ENCODE assay signal across 10 mouse cellular contexts in genomic region chrX:85049593-85049992, GRCm38 (mm10).
DNase-seq lines count a peak whose midpoint lies in the region; ATAC-seq and TF ChIP-seq lines count a peak whose summit lies in the region.
"Had no signal": no experiment of that assay in that cellular context is flagged by ENCODE, and none has a peak within 500 bp of the region (broad histone marks: within the 10 kb centered on the region; RNA-seq: fewer than 3 reads in every experiment).

No protein-coding gene starts in this region.

- H3K27me3 ChIP-seq in kidney, adult 2 months (replicated peaks; ENCODE audit: control insufficient read depth, insufficient read depth, low read length) = no peaks in the 10 kb centered on the region
- no peaks in the 10 kb centered on the region for H3K27me3 ChIP-seq in heart, embryonic 16.5 days (ENCODE audit: control insufficient read depth, insufficient read depth, low read length)
- H3K27me3 ChIP-seq in liver, embryonic 13.5 days = no peaks in the 10 kb centered on the region
- no peaks in the 10 kb centered on the region for H3K27me3 ChIP-seq in stomach, embryonic 15.5 days (replicated peaks)
- H3K27me3 ChIP-seq: CH12.LX had no signal

- H3K36me3 ChIP-seq in kidney, adult 2 months (ENCODE audit: control insufficient read depth, insufficient read depth, low read length) = no peaks in the 10 kb centered on the region
- no peaks in the 10 kb centered on the region for H3K36me3 ChIP-seq in heart, embryonic 16.5 days (ENCODE audit: control insufficient read depth, insufficient read depth)
- H3K36me3 ChIP-seq in liver, embryonic 13.5 days = no peaks in the 10 kb centered on the region
- H3K36me3 ChIP-seq in stomach, embryonic 15.5 days = no peaks in the 10 kb centered on the region

- peaks cover 3% of the 10 kb centered on the region; the same call in 1 of the 2 replicates for H3K4me1 ChIP-seq in kidney, adult 2 months (ENCODE audit: control insufficient read depth, insufficient read depth, low read length)
- no peaks in the 10 kb centered on the region for H3K4me1 ChIP-seq in heart, embryonic 16.5 days (ENCODE audit: control insufficient read depth, insufficient read depth, low read length)
- H3K4me1 ChIP-seq in liver, embryonic 13.5 days (replicated peaks) = no peaks in the 10 kb centered on the region
- no peaks in the 10 kb centered on the region for H3K4me1 ChIP-seq in stomach, embryonic 15.5 days

- TF ChIP-seq POLR2A in kidney, adult 2 months (IDR thresholded peaks at IDR 0.05; ENCODE audit: low read depth, low read length) = no peak

- peak overlapping the region; percentile 35 for H3K4me3 ChIP-seq in kidney, adult 2 months (ENCODE audit: insufficient read depth, low read depth, low read length)
- peak overlapping the region; percentile 63; the same call in 1 of the 2 replicates for H3K4me3 ChIP-seq in heart, embryonic 16.5 days (ENCODE audit: low read length)
- 0 out of 2 replicates have a peak overlapping the region, but pooled peaks have one; percentile 61 for H3K4me3 ChIP-seq in liver, embryonic 13.5 days (replicated peaks)
- H3K4me3 ChIP-seq in stomach, embryonic 15.5 days (replicated peaks) = peak overlapping the region; percentile 56; the same call in 1 of the 2 replicates
- H3K4me3 ChIP-seq: myocyte had no signal

- WGBS in kidney, adult 2 months = 37% methylated on average over 3 of the region's 3 CpGs
- 42% methylated on average over 3 of the region's 3 CpGs for WGBS in heart, embryonic 16.5 days
- WGBS in liver, embryonic 13.5 days (ENCODE audit: insufficient replicate concordance) = 53% methylated on average over 3 of the region's 3 CpGs
- WGBS in stomach, embryonic 15.5 days = 47% methylated on average over 3 of the region's 3 CpGs

- DNase-seq in kidney, adult 2 months = peak; percentile 18
- no peak for DNase-seq in kidney, adult 9 months
- no peak for DNase-seq in liver, embryonic 13.5 days
- DNase-seq in layer of hippocampus, adult 8-10 months (ENCODE audit: low spot score in 2 of 2) = no peak
- no peak for DNase-seq in gastrocnemius, postnatal 4 days (ENCODE audit: low spot score in 2 of 2)
- DNase-seq in left cerebral cortex, postnatal 14 days (ENCODE audit: low spot score in 2 of 2) = no peak

- H3K9me3 ChIP-seq in heart, embryonic 16.5 days (replicated peaks; ENCODE audit: control insufficient read depth, low read length) = no peaks in the 10 kb centered on the region
- no peaks in the 10 kb centered on the region for H3K9me3 ChIP-seq in liver, embryonic 13.5 days (replicated peaks)
- no peaks in the 10 kb centered on the region for H3K9me3 ChIP-seq in stomach, embryonic 15.5 days

- H3K4me2 ChIP-seq in heart, embryonic 16.5 days (ENCODE audit: low read depth, low read length) = peak overlapping the region; percentile 62; the same call in 1 of the 2 replicates
- peak overlapping the region; percentile 21; the same call in 1 of the 2 replicates for H3K4me2 ChIP-seq in liver, embryonic 13.5 days
- H3K4me2 ChIP-seq in stomach, embryonic 15.5 days = peak overlapping the region; percentile 55; the same call in 1 of the 2 replicates

- H3K9ac ChIP-seq in heart, embryonic 16.5 days (ENCODE audit: low read length) = no peak overlapping the region
- H3K9ac ChIP-seq in liver, embryonic 13.5 days = no peak overlapping the region
- no peak overlapping the region for H3K9ac ChIP-seq in stomach, embryonic 15.5 days

- no peak for TF ChIP-seq CTCF in kidney, adult 2 months (conservative IDR thresholded peaks at IDR 0.05; ENCODE audit: insufficient read depth, insufficient read length, low read depth, low read length)

- no peak overlapping the region for H3K27ac ChIP-seq in kidney, adult 2 months (ENCODE audit: insufficient read depth, low read depth, low read length)
- H3K27ac ChIP-seq in heart, embryonic 16.5 days (ENCODE audit: low read length) = no peak overlapping the region; the same call in 1 of the 2 replicates
- no peak overlapping the region for H3K27ac ChIP-seq in liver, embryonic 13.5 days
- no peak overlapping the region for H3K27ac ChIP-seq in stomach, embryonic 15.5 days

- ATAC-seq in heart, embryonic 16.5 days (replicated peaks; ENCODE audit: extremely low read depth, insufficient read depth, low FRiP score) = no peak
- ATAC-seq in liver, embryonic 13.5 days (ENCODE audit: low read depth) = no peak
- no peak for ATAC-seq in stomach, embryonic 15.5 days (ENCODE audit: insufficient read depth, low FRiP score, low read depth)

- intact Hi-C loops in left cerebral cortex, postnatal 14 days (cut with DNase I) = no loop called here
